Mouse (Mus musculus) large intestine, adult 2 months (tissue): ENCODE measurements at regions not wholly inside any gene's neighbourhood (a gene's known extent, or its start where the extent isn't known, plus 50 kb on each side); places are given as distances from the start of the nearest gene placed in this dataset.

Experiments
- DNase-seq: peaks from one replicate; pipeline ENCODE4 v3.0.0-alpha.2; 2012; ENCODE audit warnings: low read depth, low spot score
- WGBS: fragments of 180-500 bp; shearing (Covaris S2); methylation state at CpG from one replicate; pipeline ENCODE4 v1.1.7; 2018; 5-methylcytosine and 5-hydroxymethylcytosine counted together

DNA sequence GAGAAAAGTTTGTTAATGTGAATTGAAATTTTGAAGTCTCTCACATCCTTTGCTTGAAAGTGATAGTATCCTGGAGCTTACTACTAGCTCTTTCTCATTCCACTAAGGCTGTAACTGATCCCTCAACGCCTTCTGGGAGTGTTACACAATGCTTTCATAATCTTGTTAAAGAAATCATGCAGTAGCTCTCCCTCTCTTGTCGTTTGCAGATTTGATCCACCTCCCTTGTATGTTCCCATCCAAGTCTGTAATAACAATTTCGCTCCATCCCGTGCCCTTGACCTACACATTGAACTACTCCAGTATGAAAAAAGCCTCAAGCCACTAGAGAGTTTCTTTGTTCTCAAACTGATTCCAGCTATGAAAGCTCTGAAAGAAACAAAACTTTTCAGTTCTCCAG, 63.9 kb upstream of the Fibin start:
- 59% methylated on average over 4 of the region's 4 CpGs for WGBS
- DNase-seq, result no peak

- DNase-seq, result peak; percentile 37
- WGBS, result 25% methylated on average over 3 of the region's 3 CpGs
These were observed 89.7 kb upstream of the Fibin start for GRCm38 (mm10) chr2:110452694-110453093.

- DNase-seq, result no peak
- 45% methylated on average over 3 of the region's 3 CpGs for WGBS
These were observed 109.5 kb upstream of the Fibin start for GRCm38 (mm10) chr2:110472307-110472995.

GRCm38 (mm10) chr2:110476591-110476990, 113.6 kb upstream of the Fibin start:
- DNase-seq, result no peak

DNA sequence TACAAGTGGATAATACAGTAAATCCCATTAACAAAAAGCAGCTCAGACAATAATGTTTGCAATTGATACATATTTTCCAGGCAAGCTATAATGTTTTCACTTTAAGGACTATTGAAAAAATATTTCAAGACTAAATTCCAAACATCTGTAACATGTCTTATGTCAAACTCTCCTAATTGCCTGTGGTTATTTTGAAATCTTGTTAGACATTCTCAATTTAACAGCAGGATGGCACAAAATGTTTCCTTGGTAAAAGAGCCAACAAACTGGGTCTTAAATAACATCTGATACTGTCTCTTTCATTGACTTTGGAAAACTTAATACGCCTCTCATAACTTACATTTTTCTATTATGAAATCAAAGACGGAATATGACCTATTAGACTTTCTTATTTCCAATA, 115.8 kb upstream of the Slc5a12 start:
- 92% methylated on average over 2 of the region's 2 CpGs for WGBS
- DNase-seq, result no peak

More at GRCm38 (mm10) chr2:110476591-110476990, 113.6 kb upstream of the Fibin start:
- WGBS, result 71% methylated on average over 5 of the region's 5 CpGs

DNA sequence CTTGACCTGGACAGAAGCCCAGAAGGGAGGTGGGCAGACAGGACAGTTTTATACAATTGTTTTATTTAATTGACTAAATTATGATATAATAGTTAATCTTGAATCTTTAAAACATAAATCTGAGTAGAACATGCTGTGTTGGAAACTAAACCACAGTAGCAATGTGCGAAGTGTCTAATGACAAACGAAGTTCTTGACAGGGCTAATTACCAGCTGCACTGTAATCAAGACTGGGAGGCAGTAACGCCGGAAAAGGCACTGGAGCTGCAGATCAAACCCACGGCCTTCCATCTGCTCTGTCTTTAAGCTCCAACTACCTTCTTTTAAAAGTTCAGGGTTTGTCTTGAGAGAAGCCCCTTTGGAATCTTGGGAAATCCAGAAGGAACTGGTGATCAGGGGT, 110.9 kb upstream of the Slc5a12 start:
- DNase-seq, result no peak
- WGBS, result 80% methylated on average over 5 of the region's 5 CpGs

GRCm38 (mm10) chr2:110486724-110487123, 110.4 kb upstream of the Slc5a12 start:
- 32% methylated on average over 4 of the region's 4 CpGs for WGBS
- no peak for DNase-seq

DNA sequence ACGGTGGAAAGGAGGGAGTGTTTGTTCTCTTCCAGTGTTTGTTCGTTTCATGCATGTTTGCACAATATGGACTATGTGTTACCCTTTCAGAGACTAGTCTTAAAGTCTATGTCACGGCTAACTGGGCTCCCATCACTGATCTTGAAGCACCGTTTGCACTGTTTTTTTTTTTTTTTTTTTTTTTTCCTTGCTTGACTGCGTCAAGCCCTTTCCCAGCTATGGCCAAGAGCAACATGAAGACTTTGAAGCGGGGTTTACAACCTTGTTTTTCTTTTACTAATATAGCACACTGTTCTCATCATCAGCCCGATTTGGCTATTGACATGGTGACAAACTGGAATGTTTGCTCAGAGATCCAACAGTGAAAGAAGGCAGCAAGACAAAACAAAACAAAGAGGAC, 109.1 kb upstream of the Slc5a12 start:
- no peak for DNase-seq
- WGBS, result 42% methylated on average over 7 of the region's 7 CpGs

DNA sequence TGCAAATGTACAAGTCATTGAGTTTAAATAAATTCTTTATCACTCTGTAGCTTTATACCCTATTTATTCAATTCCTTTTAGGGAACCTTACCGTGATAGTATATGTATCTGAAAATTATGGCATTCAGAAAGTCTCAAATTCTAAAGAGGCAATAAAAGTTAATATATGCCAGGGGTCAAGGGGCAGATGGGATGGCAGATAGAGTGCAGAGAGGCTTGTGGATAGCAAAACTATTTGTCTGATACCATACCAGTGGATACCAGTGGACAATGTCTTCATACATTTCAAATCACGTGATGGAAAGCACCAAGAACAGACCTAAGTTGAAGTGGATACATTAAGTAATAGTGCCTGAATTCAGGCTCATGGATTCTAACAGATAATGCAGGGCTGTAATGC, 95.3 kb upstream of the Slc5a12 start:
- 37% methylated on average over 2 of the region's 2 CpGs for WGBS
- DNase-seq, result no peak

DNA sequence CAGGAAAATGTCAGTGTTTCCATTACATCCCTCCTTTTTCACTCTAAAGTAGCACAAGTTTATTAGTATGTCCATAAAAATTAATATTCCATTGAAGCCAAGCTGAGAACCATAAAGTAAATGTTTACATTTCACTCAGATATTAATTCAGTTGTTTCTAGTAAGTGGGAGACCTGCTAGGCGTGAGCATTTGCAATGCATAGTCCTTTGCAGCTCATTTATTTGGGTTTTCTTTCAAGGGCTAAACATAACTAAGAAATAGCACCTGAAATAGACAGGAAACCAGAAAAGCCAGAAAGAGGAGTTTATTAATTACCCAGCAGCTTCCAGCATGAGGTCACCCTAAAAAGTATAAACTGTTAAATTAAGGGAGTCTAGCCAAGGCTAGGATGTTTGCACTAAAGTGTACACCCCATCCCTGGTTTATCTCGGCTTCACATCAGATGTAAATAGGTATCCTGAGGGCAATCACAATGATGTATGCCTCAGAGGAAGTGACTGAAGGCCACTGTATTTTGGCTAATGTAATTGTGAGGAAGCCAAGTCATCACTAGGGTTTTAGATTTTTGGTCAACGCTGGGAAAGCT, 88.8 kb upstream of the Slc5a12 start:
- no peak for DNase-seq
- 63% methylated on average over 3 of the region's 3 CpGs for WGBS

- 65% methylated on average over 7 of the region's 7 CpGs for WGBS
- no peak for DNase-seq
These were observed 73.8 kb upstream of the Slc5a12 start for GRCm38 (mm10) chr2:110523173-110523803.

DNA sequence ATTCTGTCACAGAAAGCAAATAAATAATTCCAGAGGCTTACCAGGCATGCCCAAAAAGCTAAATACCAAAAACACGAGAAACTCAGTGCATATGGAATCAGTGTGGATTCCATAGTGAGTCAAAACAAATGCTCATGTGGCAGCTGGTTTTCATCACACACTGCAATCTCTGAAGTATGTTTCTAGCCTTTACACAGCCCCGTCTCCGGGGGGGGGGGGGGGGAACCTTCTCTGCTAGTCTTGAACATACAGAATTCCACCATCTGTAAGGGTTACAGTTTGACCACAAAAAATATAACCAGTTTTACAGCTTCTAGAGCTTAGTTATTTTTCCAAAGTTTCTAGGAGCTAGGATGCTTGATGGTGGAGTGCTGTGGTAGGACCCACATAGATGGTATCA, 68.9 kb upstream of the Slc5a12 start:
- no peak for DNase-seq
- 55% methylated on average over 3 of the region's 3 CpGs for WGBS

DNA sequence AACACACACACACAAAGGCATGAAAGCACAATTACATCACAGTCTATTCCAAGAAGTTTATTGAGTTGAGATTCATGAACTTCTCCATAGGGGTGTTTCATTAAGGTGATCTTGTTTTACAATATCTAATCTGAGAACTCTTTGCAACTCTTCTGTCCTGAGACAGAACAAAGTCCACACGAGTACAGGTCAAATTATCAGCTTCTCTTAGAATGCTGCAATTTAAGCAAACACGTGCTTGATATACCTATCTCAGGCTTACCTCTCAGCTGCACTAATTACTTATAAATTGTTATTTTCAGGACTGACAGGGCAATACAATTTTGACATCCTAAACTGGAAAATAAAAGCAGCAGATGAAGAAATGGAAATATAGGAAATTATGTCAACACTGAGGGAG, 57.0 kb upstream of the Slc5a12 start:
- 65% methylated on average over 2 of the region's 2 CpGs for WGBS

DNA sequence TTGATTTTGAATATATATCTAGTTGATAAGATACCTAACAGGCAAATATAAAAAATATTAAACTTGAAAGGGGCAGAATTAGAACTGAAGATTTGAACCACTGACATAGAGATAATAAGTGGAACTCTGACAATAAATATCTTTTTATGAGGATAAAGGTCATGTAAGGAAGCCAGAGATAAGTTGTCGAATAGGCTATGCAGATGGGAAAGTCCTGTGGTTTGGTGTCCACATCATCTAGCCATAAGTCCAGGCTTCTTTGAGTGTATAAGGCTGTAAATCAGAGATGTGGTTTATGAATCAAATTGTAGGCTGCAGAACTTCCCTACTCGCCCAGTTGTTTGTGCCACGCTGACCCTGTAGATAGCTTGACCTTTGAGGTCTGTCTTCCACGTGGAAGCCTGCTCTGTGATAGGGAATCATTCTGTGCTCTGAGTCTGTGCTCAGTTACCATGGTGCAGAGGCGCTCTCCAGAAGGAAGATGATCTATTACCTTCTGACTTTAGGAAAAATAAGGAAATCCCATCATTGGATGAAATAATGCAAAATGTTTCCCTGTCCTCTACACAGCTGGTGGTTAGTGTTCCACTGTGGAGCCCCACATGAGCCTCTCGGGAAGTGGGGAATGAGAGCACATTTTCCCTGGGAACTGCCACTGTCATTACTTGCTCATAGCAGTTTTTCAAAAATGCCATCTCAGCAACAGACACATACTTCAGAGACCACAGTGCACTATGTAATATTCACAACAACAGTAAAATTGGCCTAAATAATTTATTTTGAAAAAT, 56.3 kb upstream of the Slc5a12 start:
- DNase-seq, result no peak
- 64% methylated on average over 6 of the region's 6 CpGs for whole genome bisulfite sequencing

More for the DNA sequence above, 57.0 kb upstream of the Slc5a12 start:
- DNase-seq, result no peak

DNA sequence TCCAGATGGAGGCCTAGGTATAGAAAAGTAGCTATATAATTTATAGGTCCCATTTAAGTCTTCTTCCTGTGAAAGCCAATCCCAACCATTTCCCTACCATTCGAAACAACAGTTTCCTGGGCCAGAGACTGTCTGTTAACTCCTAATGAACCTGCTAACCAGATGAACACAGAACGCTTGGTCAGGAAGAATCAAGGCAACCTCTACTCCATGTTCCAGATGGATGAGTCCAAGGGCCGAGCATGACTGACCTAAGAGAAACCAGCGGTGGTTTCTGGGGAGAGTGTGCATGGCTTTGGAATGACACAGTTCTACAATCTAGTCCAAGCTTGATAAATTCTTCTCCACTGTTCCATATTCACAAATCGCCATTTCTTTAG, 55.8 kb upstream of the Slc5a12 start:
- no peak for DNase-seq
- 89% methylated on average over 5 of the region's 5 CpGs for WGBS
